Mouse (Mus musculus): Measurements from ENCODE around the gene 1700025G04Rik.

1700025G04Rik gene

DNA sequence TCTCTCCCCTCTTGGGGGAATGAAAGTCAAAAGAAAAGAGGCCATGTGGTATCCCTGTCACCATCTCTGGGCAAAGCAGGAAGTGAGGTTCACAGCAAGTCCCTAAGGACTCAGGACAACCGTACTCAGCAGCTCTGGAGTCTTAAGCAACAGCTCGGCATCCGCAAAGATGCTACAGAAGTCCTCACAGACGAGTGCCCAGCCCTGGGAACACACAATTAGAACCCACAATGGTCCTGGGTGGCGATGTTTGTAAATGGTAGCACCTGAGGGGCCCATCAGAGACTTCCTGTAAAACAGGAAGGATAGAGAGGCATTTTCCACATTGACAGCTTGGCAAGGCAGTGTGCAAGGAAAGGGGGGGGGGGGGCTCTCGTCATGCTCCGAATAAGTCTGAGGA lies 55.2 kb downstream of the 1700025G04Rik start:
- in situ Hi-C loops (cut with MboI; ENCODE audit: low sequenced_read_pairs), result no loop called here

DNA sequence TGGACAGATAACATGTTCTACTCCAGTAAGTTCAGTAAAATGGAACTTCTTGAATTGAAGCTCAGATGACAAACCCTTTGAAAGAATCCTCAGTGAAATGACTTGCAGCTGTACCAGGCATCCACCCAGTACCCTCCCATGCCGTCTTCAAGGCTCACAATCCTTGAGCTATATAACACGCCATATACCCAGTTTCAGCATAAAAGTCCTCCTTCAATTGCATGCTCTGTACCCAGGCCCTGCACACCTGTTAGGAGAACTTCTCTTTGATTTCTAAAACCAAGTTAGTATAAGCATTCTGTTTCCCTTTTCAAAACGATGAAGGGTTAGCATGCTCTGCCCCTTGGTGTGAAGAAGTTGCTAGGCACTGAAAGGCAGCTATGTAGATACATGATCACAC lies 56.2 kb downstream of the 1700025G04Rik start:
- in situ Hi-C loops (cut with MboI; ENCODE audit: low sequenced_read_pairs), result no loop called here

DNA sequence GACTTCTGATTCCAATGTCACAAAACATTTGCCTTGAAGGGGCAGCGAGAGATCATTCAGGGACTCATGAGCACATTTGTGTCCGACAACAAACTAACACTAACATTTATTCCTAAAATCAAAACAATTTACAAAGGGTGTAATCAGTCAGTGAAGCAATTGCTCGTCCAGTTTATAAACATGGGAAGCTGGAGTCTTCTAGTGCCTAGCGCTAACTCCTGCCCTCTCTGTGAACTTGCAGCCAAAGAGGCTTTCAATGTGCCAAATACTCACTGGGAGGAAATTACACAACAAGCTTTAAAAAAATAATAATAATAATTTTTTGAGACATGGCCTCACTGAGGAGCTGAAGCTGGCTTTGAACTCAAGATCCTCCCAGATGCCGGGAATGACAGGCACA lies 57.8 kb downstream of the 1700025G04Rik start:
- in situ Hi-C loops (cut with MboI; ENCODE audit: low sequenced_read_pairs), result no loop called here

DNA sequence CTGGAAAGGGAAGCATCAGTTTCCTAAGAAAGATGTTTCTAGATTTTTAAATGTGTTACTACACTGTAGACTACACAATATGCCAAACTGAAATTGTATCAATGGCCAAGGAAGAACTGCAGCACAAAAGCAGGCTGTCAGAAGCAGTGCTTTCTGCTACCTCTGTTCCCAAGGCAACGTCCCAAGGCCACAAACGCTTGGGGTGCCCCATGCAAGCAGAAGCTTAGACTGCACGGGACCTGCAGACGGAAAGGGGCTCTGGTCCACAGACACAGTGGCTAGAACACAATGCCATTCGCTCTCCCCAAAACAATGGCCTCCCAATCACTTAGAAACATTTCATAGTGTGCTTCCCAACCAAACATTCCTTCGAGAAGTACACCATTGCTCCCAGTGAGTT lies 59.4 kb downstream of the 1700025G04Rik start:
- in situ Hi-C loops (cut with MboI; ENCODE audit: low sequenced_read_pairs), result no loop called here

DNA sequence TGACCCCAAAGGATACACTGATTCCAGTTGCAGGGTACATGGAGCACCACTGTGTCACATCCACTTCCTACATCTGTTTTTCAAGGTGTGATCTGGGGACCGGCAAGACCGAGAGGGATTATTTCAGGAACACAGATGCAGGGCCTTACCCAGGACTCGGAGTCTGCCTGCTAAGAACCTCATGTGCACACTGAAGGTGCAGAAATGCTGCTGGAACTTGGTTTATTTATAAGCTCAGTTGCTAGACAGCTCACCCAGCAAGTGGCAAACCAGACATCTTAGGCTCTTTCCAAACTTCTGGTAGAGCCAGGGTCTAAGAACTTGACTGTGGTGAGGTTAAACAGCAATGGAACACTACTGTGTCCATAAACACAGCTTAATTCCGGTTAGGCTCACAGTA lies 61.2 kb downstream of the 1700025G04Rik start:
- in situ Hi-C loops (cut with MboI; ENCODE audit: low sequenced_read_pairs), result no loop called here

DNA sequence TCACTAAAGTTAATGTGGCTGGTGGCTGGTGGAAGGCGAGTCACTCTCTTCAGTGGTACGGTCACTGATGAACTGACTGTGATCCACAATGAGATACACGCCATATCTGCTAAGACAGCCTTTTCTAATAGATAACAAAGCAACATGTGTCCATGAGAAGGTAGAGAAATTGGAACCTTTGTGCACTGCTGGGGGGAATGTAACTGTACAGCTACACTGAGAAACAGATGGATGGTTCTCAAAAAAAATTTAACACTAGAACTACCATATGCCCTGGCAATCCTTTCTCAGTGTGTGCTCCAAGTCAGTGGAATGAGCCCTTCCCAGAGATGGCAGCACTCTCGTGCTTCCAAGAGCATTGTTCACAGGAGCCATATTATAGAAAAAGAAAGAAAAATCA lies 63.2 kb downstream of the 1700025G04Rik start:
- in situ Hi-C loops (cut with MboI; ENCODE audit: low sequenced_read_pairs), result no loop called here

DNA sequence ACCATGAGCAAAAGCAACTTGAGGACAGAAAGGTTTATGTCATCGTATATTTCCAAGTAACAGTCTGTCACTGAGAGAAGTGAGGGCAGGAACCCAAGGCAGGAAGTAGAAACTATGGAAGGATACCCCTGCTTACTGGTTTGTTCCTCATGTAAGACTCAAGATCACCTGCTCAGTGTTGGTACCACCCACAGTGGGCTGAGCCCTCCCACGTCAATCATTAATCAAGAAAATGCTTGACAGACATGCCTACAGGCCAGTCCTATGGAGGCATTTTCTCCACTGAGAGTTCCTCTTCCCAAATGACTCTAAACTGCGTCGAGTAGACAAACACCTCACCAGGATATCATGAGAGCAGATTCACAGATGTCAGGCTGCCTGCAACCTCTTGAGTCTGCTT lies 64.6 kb downstream of the 1700025G04Rik start:
- in situ Hi-C loops (cut with MboI; ENCODE audit: low sequenced_read_pairs), result no loop called here

DNA sequence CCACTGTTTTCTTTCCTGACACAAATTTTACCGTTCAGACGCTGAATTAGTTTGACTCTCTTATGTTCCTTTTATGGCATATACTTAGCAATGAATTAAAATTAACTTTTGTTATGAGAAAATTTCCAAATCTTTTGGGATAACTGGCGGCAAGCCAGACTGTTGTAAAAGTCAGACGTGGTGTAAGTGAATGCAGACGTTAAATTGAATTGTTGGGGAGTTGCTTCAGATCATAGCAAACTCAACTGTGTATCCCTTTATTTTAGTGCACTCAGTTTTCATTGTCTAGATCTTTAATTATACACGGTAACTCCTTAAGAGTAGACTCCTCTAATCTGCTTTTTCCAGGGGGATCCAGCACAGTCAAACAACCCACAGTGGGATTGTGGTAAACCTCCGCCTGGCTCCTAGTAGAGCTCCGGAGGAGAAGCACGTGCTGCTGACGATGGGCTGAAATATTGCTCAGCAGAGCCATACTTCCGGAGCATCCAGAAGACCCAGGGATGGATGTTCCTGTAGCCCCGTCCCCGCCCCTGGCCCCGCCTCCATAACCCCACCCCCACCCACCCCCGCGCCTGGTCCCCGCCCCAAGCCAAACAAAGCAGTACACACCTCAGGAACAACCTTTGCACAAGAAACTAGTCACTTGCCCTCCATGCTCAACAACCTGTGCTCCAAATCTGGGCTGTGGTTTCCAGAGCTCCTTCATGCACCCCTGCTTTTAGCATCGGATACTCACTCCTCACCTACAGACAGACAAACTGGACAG lies 65.7 kb downstream of the 1700025G04Rik start:
- in situ Hi-C loops (cut with MboI; ENCODE audit: low sequenced_read_pairs), result no loop called here

DNA sequence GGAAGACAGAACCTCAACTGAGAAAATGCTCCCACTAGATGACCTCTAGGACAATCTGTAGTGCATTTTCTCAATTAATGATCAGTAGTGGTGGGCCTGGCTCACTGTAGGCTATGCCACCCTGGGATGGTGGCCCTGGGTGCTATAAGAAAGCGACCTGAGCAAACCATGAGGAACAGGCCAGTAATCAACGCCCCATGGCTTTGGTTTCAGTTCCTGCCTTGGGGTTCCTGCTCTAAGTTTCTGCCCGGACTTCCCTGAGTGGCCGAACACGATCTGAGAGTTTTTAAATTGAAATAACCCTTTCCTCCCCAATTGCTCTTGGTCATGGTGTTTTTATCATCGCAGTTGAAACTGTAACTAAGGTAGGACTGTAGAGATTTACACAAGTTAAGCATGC lies 69.1 kb downstream of the 1700025G04Rik start:
- in situ Hi-C loops (cut with MboI; ENCODE audit: low sequenced_read_pairs), result no loop called here

DNA sequence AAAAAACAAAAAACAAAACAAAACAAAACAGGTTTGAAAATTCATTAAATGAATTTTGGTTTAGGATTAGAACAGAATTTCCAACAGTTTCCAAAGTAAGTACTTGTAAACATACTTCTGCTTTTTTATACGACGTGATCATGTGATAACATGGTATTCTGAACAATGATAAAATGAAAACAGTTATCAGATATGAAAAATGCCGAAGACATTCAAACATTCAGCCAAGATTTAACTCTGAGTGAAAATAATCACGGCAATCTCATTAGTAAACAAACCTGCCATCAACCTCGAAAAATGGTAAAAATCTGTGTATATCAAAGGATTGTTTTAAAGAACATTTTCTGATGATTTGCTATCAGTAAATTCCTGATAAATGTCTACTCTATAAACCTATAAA lies 69.9 kb downstream of the 1700025G04Rik start:
- in situ Hi-C loops (cut with MboI; ENCODE audit: low sequenced_read_pairs), result no loop called here

DNA sequence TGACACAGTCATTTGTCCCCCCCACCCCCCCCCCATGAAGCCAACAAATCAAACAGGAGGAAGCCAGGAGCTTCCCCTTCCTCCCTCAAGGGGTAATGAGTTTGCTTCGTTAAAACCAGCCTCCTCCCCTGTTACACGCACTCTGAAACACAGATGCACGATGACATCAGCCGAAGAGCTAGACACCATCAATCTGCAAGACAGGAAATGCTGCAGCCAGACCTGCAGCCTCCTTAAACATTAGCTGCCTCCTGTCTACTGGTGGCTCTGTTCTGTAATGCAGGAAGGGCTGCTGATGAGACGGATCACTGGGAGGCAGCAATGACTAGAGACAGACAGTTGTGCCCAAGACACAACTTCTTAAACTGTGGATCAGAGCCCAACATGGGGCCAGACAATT lies 70.7 kb downstream of the 1700025G04Rik start:
- in situ Hi-C loops (cut with MboI; ENCODE audit: low sequenced_read_pairs), result no loop called here

DNA sequence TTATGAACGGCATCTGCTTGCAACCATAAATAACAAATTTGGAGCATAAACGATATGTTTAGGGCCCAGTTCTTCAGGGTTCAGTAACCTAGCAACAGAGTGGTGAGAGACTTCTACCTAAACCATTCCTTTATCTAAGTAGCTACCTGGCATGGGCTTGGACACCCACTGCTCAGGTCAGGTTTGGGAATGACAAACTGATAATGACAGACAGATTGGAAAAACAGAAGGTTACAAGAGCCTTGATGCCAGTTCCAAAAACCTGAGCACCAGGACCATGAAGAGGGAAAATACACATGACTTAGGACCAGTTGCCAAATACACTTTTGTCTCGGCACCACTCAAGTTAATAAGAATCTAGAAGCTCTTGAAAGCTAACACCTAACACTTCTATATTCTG lies 71.6 kb downstream of the 1700025G04Rik start:
- in situ Hi-C loops (cut with MboI; ENCODE audit: low sequenced_read_pairs), result no loop called here

DNA sequence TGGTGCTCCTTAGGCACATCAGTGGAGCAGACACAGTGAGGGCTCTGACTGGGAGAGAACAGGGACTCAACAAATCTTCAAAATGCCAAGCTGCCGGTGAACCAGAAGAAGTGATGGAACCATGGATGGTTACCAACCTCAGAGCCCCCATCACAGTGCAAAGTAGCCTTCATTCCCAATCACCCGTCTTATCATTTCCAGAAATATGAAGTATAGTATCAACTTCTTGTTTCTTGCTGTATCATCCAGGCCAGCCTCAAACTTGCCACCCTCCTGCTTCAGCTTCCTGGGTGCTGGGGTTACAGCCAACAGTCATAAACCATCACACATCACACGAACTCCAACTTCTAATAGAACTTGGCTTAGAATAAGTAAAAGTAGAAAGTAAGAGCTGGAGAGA lies 73.3 kb downstream of the 1700025G04Rik start:
- in situ Hi-C loops (cut with MboI; ENCODE audit: low sequenced_read_pairs), result no loop called here

DNA sequence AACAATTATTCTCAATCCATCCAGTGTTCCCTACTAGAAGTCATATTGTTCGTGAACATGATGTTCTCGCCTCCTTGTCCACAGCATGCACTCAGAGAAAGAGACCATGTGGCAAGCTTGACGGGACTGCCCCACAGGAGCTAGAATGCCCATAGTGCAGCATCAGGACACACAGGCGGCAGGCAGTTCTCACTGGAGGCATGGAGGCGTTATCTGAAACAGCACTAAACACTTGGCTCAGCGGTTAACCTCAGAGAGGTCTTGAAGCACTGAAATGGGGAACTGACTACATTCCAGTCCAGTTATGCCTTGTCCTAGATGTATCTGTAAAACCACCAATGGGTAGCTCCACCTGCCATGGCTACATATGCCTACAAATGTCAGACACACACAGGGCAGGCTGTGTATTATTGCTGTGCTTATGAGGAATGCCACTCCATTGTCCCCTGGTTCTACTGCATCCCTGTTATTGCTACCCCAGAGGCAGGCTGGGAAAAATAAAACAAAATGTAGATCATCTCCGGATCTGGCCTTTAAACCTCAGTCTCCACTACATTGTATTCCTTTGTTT lies 74.3 kb downstream of the 1700025G04Rik start:
- in situ Hi-C loops (cut with MboI; ENCODE audit: low sequenced_read_pairs), result no loop called here

DNA sequence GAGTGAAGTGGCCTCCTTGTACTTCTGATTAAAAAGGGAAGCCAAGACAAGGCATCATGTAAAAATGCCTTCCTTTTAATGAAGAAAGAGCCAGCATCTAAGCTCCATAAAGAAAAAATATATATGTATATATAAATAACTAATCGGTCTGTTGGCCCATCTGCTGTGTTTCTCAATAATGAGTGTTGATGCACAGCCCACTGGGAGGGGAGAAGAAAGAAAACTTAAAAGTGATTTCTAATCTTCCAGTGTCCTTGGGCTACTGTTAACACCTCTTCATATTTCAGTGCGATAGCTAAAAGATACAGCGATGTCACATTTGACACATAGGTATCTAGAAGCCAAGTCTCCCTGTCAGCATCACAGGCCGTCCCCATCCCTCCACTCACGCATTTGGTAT lies 78.2 kb downstream of the 1700025G04Rik start:
- in situ Hi-C loops (cut with MboI; ENCODE audit: low sequenced_read_pairs), result no loop called here

DNA sequence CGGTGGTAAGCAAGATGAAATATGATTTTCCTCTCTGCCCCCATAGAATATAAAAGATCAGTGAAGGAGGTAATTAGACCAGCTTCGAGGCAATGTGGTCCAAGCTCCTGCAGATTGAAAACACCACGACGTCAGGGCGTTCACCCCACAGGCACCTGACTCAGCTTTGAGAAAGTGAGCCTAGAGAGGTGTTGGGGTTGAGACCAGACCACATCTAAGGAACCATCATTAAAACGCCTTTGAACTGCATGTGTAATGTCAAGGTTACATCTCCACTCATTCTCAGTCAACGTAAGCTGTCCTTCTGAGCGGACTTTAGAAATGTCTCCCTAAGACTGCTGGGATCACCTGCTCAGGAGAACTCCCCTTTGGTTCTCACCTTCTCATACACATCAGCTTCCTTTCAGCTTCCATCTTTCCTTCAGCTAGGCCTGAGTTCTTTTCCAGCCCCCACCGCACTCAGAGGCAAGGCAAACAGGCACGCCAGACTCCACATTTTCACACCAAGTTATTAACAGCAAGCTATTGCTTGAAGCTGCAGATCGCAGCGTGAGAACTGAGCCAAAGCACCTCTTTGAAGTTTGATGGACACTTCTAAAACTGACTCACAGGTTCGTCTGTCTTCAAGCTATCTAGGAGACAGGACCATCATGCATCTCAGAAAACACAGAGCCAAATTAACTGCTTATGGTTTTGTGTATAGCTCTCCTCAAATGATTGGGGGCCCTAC lies 79.5 kb downstream of the 1700025G04Rik start:
- in situ Hi-C loops (cut with MboI; ENCODE audit: low sequenced_read_pairs), result no loop called here

DNA sequence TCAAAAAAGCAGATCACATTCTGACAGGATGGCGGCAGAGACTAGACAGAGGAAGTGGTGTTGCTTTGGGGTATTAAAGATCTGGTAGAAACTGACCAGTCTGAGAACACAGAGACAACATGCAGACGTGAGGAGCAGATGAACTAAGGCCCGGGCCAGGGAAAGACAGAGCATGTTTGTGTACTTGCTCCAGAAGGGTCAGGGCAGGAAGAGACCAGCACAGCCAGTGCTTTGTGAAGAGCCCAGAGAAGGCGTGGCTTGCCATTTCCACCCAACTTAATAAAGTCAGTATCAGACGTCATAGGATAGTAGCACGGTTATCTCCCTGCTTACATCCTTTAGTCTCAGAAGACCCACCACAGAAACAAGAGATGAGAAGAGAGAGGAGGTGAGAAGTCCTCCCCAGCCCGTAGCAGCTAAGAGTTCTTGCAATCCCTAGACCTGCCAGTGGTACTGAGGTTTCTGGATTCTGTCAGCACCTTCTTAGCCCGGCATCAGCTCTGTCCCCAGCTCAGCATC lies 81.4 kb downstream of the 1700025G04Rik start:
- in situ Hi-C loops (cut with MboI; ENCODE audit: low sequenced_read_pairs), result no loop called here

DNA sequence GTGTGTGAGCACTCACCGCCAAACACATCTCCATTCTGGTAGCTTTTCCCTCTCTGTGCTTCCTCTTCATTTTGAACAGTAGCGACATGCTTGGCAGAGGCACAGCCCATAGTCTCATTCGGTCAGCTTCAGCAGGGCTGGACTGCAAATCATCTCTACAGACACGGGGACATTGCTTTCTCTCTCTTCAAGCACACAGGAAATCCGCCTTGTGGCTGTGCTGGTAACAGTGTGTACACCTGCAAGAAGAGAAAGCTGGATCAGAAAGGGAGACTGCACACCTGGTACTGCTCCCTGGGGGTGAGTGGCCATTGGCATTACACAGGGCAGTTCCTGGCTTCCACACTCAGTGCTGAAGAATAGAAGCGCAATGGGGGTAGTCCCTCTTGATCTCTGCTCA lies 83.4 kb downstream of the 1700025G04Rik start:
- in situ Hi-C loops (cut with MboI; ENCODE audit: low sequenced_read_pairs), result no loop called here

DNA sequence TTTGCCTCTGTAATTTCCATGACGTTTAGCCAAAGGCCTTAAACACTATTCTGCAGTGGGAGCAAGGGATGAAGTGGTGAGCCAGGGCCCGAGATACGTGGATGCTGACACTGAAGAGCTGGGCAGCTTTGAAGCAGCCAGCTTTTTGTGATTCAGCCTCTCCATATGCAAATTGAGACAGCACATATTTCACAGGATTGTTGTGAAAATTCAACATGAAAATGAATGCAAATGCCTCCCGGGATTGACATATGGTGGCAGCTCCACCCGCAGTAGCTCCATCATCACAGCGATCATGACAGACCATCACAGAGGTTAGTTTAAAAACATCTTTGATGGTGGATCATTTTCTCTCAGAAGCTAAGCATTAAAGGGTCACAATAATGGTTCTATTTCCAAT lies 85.4 kb downstream of the 1700025G04Rik start:
- in situ Hi-C loops (cut with MboI; ENCODE audit: low sequenced_read_pairs), result no loop called here

DNA sequence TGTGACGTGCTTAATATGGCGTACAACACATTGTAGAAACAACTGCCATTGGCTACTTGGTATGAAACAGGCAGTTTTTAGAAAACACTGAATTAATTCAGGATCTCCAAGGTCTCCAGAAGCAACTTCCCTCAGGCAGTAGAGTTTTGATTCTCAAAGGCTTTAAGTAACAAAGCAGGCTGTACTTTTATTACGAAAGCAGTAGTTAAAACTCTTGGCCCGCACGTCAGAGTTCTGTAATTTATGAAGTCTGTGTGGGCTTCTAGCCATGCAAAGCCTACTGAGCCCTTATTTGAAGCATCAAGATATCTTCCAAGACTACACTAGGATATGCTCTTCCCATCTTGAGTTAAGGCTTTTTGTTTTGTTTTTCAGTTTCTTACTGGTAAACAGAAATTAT lies 89.5 kb downstream of the 1700025G04Rik start:
- in situ Hi-C loops (cut with MboI; ENCODE audit: low sequenced_read_pairs), result no loop called here

DNA sequence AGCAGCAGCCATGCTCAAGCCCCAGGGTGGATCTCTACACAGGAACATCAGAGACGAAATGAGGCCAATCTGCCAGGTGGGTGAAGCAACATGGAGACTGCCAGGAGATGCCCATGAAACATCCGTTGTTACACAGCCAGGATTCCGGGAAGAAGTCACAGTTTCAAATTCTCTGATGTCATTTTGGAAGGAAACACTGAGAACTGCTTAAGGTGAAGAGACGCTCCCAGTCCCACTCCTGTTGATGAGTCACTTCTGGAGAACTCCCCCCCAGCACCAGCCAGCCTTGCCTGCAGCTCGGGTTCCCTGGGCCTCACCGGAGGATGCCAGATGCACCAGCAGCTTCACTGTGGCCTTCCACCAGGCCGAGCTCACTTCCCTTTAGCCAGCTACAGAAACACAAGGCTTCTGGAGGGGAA lies 90.5 kb downstream of the 1700025G04Rik start:
- in situ Hi-C loops (cut with MboI; ENCODE audit: low sequenced_read_pairs), result no loop called here

DNA sequence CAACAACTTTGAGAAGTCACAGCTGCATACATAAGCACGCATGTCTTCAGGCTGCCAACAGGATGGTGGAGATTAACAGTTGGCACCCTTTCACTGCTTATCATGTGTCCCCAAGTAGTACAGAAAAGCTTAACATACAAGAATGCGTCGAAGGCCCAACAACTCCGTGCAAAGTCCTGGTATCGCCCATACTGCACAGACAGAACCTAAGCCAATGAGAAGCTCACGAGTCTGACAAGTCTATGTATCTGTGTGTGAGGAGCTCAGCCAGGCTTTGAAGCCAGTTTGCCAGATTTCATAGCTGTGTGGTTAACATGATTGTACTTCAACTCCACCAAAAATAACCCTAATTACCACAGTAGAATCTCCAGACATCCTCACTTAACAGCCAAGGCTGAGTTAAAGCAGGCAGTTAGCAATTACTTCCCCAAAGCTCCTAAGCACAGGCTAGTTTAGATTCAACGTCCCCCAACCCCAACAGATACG lies 91.2 kb downstream of the 1700025G04Rik start:
- in situ Hi-C loops (cut with MboI; ENCODE audit: low sequenced_read_pairs), result no loop called here
